Mouse (Mus musculus) T-helper 1 cell (primary cell): ENCODE data around the gene Sardh.

Experiments
- in situ Hi-C: fragments of 300-600 bp; cut with MboI, MseI; formaldehyde crosslinking; loops from one replicate; pipeline ENCODE4 v1.15.1; 2025; ENCODE audit warnings: high pct_unique_total_duplicates

Gene Sardh

DNA sequence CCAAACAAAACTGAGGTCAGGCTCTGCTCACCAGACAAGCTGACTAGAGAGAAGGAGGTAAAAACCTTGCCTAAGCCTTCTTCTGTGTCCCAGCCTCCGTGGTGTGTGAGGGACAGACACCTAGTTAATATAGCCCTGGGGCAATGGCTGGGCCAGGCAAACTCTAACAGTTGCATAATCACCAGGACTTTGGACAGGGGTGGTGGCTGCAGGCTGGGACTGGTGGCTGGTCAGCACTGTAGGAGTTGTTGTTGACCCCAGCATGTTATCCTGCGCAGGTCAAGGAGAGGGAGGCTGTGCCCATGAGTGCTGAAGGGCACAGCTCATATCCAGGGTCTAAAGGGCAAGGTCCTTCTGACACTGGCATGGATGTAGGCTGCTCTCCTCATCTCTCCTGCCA lies at the start of gene Sardh:
Gene Sardh, minus strand, starts transcription at position 127 of the 400 bp plus-strand sequence.
- in situ Hi-C loops: no loop called here

DNA sequence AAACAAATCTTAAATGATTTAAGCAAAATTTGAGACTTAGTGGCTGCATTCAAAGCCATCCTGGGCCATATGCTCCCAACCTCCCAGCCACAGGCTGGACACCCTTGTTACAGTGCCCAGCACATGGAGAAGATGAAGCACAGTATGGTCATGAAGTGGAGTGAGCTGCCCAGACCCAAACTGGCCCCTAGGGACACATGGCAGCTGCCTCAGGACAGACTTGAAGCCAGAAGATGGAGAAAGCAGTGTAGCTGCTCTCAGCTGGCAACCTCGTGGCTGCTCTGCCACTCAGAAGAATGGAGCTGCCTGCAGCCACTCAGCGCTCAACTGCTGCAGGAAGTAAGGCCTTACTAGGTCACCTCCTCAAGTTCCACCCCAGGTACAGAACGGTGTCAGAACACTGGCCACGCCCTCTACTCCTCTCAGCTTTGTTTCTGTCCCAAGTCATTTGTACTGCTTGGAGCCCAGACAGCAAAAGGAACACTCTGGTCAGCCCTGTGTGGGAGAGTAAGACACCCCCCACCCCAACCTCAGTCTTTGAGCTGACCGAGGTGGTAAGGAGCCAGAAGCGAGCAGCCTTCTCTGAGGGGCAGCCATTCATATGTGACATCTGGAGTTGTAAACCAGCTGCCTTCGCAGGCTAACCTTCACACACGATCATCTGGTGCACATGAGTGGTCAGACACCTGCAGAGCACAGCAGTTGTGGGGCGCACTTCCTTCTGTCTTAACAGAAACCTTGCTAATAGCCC lies 48.7 kb upstream of the Sardh start:
- in situ Hi-C loops: no loop called here

- in situ Hi-C loops: no loop called here
Measured at GRCm38 (mm10) chr2:27294777-27295176, 46.6 kb upstream of the Sardh start.

- in situ Hi-C loops: no loop called here
Measured at GRCm38 (mm10) chr2:27289019-27289418, 40.9 kb upstream of the Sardh start.

- in situ Hi-C loops: no loop called here
Measured at GRCm38 (mm10) chr2:27286971-27287710, 39.0 kb upstream of the Sardh start.

GRCm38 (mm10) chr2:27284441-27284840 lies 36.3 kb upstream of the Sardh start:
- in situ Hi-C loops: loop anchor here (5.0 kb wide), 1 partner anchor 143 kb away; the partner anchor contains the start of gene Vav2

GRCm38 (mm10) chr2:27281771-27282170 lies 33.6 kb upstream of the Sardh start:
- in situ Hi-C loops: loop anchor here (5.0 kb wide), 1 partner anchor 146 kb away; the partner anchor contains the start of gene Vav2

- in situ Hi-C loops: loop anchor here (5.0 kb wide), 1 partner anchor 146 kb away; the partner anchor contains the start of gene Vav2
Measured at GRCm38 (mm10) chr2:27280920-27281611, 32.9 kb upstream of the Sardh start.

GRCm38 (mm10) chr2:27278859-27279258 lies 30.7 kb upstream of the Sardh start:
- in situ Hi-C loops: no loop called here

GRCm38 (mm10) chr2:27268325-27268724 lies 20.2 kb upstream of the Sardh start:
- in situ Hi-C loops: no loop called here

DNA sequence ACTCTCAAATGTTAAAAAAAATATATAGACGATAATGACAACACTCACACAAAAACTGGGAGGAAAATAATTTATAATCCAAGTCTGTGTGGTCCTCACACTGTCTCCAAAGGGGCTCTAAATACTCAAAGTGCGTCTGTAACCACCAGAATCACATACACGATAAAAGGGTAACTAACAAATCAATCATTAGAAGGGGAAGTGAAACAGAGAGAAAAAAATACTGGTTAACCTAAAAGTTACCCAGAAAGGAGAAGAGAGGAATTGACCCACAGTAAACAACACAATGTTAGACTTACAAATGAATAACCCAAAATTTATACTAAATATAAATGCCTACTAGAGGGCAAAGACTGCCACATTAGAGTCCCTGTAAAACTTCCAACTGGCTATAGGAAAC lies 17.7 kb upstream of the Sardh start:
- in situ Hi-C loops: no loop called here

GRCm38 (mm10) chr2:27262984-27263383 lies 14.8 kb upstream of the Sardh start:
- in situ Hi-C loops: no loop called here

DNA sequence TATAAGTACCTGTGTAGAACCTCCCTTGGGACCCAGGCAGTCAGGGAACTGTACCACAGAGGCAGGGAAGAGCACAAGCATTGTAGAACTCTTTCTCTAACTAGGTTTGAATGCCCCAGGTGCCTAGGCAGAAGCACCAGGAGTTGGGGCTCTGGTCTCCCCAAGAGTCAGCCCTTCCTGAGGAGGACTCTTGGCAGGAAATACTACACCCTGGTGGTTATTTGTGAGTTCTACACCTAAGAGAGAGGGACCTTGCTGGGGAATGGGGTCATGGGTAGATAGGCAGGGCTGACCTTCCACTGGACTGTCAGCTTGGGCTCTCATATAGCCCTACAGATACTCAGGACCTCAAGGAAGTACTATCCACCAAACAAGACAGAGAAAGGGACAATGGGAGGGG lies 3.3 kb upstream of the Sardh start:
- in situ Hi-C loops: no loop called here

GRCm38 (mm10) chr2:27247487-27247863 lies 662 bp downstream of the Sardh start:
- in situ Hi-C loops: no loop called here

DNA sequence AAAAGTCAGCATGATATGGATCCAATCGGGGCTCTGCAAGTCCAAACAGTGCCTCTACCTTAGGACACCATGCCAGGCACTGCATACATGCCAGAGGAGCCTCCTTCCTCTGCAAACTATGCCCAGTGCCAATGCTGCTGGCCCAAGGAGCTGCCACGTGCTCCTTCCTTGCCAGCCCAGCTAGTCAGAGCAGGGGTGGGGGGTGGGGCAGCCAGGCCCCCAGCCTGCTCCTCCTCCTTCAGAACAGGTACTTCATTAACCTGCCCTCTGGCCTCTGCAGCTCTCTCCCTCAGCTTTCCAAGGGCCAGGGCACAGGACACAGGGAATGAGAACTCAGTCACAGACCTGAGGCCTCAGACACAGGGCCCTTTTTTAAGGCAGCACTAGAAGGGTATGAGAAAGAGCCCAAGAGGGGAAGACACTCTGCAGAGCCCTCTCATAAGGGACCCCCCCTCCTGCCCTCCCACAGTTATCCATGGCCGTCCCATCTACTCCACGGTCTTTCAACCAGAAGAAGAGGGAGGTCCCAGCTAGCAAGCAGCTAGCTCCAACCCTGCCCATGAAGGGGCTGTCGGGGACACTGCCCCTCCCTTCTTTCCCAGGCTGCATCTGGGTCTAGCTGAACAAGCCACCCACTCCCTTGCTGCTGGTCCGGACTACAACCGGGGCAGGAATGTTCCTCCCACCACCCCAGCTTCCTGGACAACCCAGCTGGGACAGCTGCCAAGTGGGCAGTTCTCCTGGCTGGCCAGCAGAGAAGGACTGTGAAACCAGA lies 1.2 kb downstream of the Sardh start:
- in situ Hi-C loops: no loop called here

DNA sequence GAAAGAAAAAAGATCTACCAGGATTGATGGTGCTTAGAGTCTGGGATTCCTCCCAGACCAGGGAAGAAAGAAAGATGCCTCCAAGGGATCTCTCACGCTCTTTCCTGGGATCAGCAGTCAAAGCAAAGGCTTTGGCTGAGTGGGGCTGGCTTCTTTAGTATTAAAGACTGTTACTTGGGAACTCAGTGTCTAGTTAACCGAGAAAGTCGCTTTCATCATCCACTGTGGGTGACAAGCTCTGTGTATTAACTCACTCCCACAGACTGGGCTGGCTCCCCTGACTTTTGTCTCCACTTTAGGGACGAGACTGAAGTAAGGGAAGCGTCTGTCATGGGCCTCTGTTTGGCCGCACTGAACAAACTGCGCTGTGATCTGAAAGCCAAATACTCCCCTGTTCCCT lies 2.2 kb downstream of the Sardh start:
- in situ Hi-C loops: no loop called here

GRCm38 (mm10) chr2:27237342-27237741 lies 10.8 kb downstream of the Sardh start:
- in situ Hi-C loops: loop anchor here (5.0 kb wide), 1 partner anchor 190 kb away; no protein-coding TSS in a partner anchor

- in situ Hi-C loops: loop anchor here (5.0 kb wide), 1 partner anchor 188 kb away; no protein-coding TSS in a partner anchor
Measured at GRCm38 (mm10) chr2:27235729-27236128, 12.4 kb downstream of the Sardh start.

DNA sequence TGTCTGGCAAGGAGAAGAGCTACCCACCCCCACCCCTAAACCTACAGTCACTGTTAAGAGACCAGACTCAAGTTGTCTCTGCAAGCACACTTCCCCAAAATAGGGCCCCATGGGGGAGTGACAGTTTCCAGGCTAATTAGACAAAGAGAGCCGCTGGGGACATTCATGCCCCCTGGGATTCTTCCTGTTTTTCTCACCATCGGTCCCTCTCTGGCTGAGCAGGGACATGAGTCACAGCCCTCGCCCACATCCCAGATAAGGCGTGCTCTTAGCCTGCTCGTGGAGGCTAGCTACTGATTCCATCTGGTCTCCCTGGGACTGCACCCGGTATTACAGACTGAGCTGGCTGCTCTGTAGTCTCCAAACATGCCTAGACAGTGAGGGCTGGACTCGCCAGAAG lies 15.8 kb downstream of the Sardh start:
- in situ Hi-C loops: loop anchor here (5.0 kb wide), 1 partner anchor 110 kb away; no protein-coding TSS in a partner anchor

GRCm38 (mm10) chr2:27229481-27230105 lies 18.5 kb downstream of the Sardh start:
- in situ Hi-C loops: loop anchor here (5.0 kb wide), 1 partner anchor 107 kb away; no protein-coding TSS in a partner anchor
